Mouse (Mus musculus) gastrocnemius, postnatal 36 days (tissue): ENCODE measurements around the gene Uaca. TPM values are rescaled to one million over a fixed set of nuclear protein-coding genes. Genes with fewer than 3 reads are reported as not detected.

ENCODE experiments used
- DNase-seq, 2 experiments: peaks; one replicate each; pipeline ENCODE4 v3.0.0; 2022
- intact Hi-C: fragments of 180-260 bp; cut with DNase I; formaldehyde crosslinking; loops from one replicate; pipeline ENCODE4 v1.15.1; 2025
- total RNA-seq, 2 experiments: library from RNA; stranded (reverse); gene quantifications; 2 replicates each; pipeline ENCODE4 v1.2.3; 2021

Gene Uaca
- total RNA-seq, 2 experiments from 2014 or later, result 103 to 112 TPM

- DNase-seq, result no peak
- intact Hi-C loops, result no loop called here
Observed at GRCm38 (mm10) chr9:60929290-60929983, 135.1 kb downstream of the Uaca start.

Other genes starting within 250 kb of the Uaca start
- gene Lrrc49, start 106.4 kb upstream of the Uaca start, total RNA-seq, result 1 to 10 TPM; 2.1 to 2.6 TPM
- gene Larp6, start 81.6 kb upstream of the Uaca start, total RNA-seq, result 1 to 10 TPM; 1.1 to 1.3 TPM